Mouse (Mus musculus): ENCODE measurements around the gene Wiz. TPM values are rescaled to one million over a fixed set of nuclear protein-coding genes. Genes with fewer than 3 reads are reported as not detected.

The Wiz gene
- polyA plus RNA-seq, 1 experiment from 2014 or later: 56.5 TPM

GRCm38 (mm10) chr17:32382576-32382975 is 6.7 kb downstream of the Wiz start:
- no peaks in the 10 kb centered on the region for H3K27me3 ChIP-seq
- TF ChIP-seq CTCF (IDR thresholded peaks at IDR 0.05): no peak
- DNase-seq (ENCODE audit: low read depth, low spot score) (no peak), ATAC-seq (no peak)
- CTCF ChIA-PET: no interaction called here
- POLR2A ChIA-PET: interaction anchor here (1.1 kb wide), 1 partner anchor 26 kb away, joined by 5 read pairs; no protein-coding TSS in a partner anchor
- in situ Hi-C loops (cut with MboI; ENCODE audit: low pct_unique_long_range_greater_than_20kb): no loop called here

DNA sequence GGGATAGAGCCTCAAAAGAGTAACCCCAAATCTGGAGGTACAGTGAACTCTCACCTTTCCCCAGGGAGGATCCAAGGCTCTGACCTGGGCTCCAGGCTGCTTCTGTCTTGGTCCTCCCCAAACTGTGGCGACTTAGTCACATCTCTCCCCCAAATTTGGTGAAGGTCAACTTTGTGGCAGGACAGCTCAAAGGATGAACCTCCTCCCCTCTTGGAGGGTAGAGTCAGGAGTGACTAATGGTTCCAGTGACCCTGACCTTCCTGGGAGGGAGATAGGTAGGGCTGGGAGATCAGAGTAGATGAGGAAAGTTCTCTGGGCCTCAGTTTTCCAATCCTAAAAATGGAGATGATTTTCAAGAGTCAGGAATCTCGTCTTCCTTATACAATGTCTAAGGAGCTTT is 10.5 kb downstream of the Wiz start:
- POLR2A ChIA-PET: interaction anchor here (1.0 kb wide), 1 partner anchor 12 kb away, joined by 3 read pairs; no protein-coding TSS in a partner anchor
- ATAC-seq (no peak), DNase-seq (ENCODE audit: low read depth, low spot score) (no peak)
- in situ Hi-C loops (cut with MboI; ENCODE audit: low pct_unique_long_range_greater_than_20kb): no loop called here
- no peak for TF ChIP-seq CTCF (IDR thresholded peaks at IDR 0.05)
- H3K27me3 ChIP-seq: no peaks in the 10 kb centered on the region
- CTCF ChIA-PET: no interaction called here

DNA sequence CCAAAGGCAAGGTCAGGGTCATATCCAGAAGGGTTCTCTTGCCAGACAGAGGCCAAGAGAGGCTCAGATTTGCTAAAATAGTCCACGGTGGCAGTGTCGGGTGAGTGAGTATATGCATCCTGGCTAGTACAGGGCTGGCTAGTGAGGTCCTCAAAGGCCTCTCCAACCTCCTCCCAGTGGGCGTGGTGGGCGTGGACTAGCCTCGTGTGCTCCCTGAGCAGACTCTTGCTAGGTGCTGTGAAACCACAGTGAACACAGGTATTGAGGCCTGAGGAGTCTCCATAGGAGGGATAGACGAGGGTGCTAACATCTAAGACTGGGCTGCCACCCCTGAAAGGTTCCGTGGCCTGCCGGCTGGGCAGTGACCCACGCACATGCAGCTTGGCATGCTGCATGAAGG is 12.1 kb downstream of the Wiz start:
- no peak for DNase-seq (ENCODE audit: low read depth, low spot score)
- no peak for ATAC-seq
- ChIA-PET CTCF (interaction anchor here (0.7 kb wide), 1 partner anchor 12 kb away, joined by 4 read pairs; no protein-coding TSS in a partner anchor), POLR2A (interaction anchor here (1.4 kb wide), 1 partner anchor 11 kb away, joined by 4 read pairs; no protein-coding TSS in a partner anchor)
- H3K27me3 ChIP-seq: no peaks in the 10 kb centered on the region
- in situ Hi-C loops (cut with MboI; ENCODE audit: low pct_unique_long_range_greater_than_20kb): no loop called here
- TF ChIP-seq CTCF (IDR thresholded peaks at IDR 0.05): no peak

DNA sequence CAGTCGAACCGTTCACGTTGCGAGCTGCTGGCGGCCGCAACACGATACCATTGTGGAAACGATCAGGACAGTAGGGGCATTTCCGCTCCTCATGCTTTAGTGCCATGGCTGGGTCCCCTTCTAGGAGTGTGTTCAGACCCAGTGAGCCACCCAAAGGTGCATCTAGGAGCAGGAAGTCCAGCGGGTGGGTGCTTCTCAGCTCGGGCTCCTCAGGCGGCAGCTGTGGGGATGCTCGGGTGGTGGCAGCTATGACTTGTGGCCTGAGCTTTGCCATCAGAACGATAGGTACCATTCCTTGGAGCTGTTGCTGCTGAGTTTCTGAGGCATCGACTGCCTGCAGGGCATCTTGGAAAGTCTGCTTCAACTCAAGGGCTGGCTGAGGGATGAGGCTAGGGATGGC is 12.8 kb downstream of the Wiz start:
- CTCF ChIA-PET: no interaction called here
- no peak for DNase-seq (ENCODE audit: low read depth, low spot score)
- in situ Hi-C loops (cut with MboI; ENCODE audit: low pct_unique_long_range_greater_than_20kb): no loop called here
- no peaks in the 10 kb centered on the region for H3K27me3 ChIP-seq
- no peak for TF ChIP-seq CTCF (IDR thresholded peaks at IDR 0.05)
- ATAC-seq: no peak
- POLR2A ChIA-PET: interaction anchor here (1.4 kb wide), 1 partner anchor 11 kb away, joined by 4 read pairs; no protein-coding TSS in a partner anchor

DNA sequence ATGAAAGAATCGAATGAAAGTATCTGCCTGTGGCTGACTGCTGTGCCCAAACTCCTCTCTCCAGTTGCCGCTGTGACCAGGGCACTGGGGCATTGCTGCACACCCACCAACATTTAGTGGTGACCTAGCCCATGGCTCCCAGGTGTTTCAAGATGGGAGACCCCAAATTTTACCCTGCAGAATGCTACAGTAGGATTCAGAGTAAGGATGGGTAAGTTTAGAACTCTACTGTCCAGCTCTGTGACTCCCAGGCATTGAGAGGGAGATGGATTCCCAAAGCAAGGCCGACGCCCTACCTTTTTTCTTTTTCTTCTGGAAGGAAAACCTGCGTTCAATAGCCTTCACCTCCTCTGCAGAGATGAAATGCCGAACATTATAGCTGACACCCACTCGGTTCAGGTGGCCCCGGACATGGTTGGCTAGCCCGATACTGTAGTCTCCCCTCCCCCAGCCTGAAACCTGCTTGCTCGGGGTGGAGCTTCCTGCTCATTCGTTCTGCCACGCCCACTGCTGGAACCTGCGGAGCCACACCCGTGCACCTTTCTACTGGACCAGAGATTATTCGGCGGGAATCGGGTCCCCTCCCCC is 20.2 kb downstream of the Wiz start:
- no peak for ATAC-seq
- CTCF ChIA-PET: interaction anchor here (1.2 kb wide), 1 partner anchor 18 kb away, joined by 4 read pairs; no protein-coding TSS in a partner anchor

DNA sequence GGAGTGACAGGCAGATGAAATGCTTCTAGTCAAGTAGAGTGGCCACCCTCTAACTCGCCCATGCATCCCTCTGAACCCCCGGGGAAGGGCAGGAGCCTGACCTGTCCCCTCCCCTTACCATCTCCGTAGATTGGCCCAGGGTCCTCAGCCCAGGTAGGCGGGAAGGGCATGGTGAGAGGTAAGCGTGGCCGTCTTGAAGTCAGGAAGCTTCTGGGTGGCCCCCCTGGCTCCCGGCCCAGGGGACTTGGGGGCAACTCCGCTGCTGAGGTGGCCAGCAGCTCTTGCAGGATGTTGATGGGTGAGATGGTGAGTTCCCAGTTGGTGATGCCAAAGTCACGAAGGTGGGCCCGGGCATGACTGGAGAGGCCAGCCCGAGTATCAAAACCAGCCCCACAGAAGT is 21.5 kb downstream of the Wiz start:
- no peak for ATAC-seq
- H3K27me3 ChIP-seq: no peaks in the 10 kb centered on the region
- CTCF ChIA-PET: no interaction called here
- in situ Hi-C loops (cut with MboI; ENCODE audit: low pct_unique_long_range_greater_than_20kb): no loop called here
- no peak for DNase-seq (ENCODE audit: low read depth, low spot score)
- TF ChIP-seq CTCF (IDR thresholded peaks at IDR 0.05): no peak
- POLR2A ChIA-PET: no interaction called here

More for the DNA sequence above, 20.2 kb downstream of the Wiz start:
- in situ Hi-C loops (cut with MboI; ENCODE audit: low pct_unique_long_range_greater_than_20kb): no loop called here
- H3K27me3 ChIP-seq: no peaks in the 10 kb centered on the region
- no peak for DNase-seq (ENCODE audit: low read depth, low spot score)
- POLR2A ChIA-PET: no interaction called here
- no peak for TF ChIP-seq CTCF (IDR thresholded peaks at IDR 0.05)

GRCm38 (mm10) chr17:32365296-32365695 is 23.9 kb downstream of the Wiz start:
- DNase-seq (ENCODE audit: low read depth, low spot score) (no peak), ATAC-seq (no peak)
- CTCF ChIA-PET: interaction anchor here (0.9 to 1.6 kb wide), 5 partner anchors 11 to 22 kb away, joined by 3 to 10 read pairs (median 4); no protein-coding TSS in a partner anchor
- no peaks in the 10 kb centered on the region for H3K27me3 ChIP-seq
- in situ Hi-C loops (cut with MboI; ENCODE audit: low pct_unique_long_range_greater_than_20kb): no loop called here
- POLR2A ChIA-PET: no interaction called here
- no peak for TF ChIP-seq CTCF (IDR thresholded peaks at IDR 0.05)

GRCm38 (mm10) chr17:32364850-32365249 is 24.4 kb downstream of the Wiz start:
- CTCF ChIA-PET: interaction anchor here (0.9 to 1.6 kb wide), 5 partner anchors 10 to 22 kb away, joined by 3 to 10 read pairs (median 4); no protein-coding TSS in a partner anchor
- in situ Hi-C loops (cut with MboI; ENCODE audit: low pct_unique_long_range_greater_than_20kb): no loop called here
- no peak for DNase-seq (ENCODE audit: low read depth, low spot score)

DNA sequence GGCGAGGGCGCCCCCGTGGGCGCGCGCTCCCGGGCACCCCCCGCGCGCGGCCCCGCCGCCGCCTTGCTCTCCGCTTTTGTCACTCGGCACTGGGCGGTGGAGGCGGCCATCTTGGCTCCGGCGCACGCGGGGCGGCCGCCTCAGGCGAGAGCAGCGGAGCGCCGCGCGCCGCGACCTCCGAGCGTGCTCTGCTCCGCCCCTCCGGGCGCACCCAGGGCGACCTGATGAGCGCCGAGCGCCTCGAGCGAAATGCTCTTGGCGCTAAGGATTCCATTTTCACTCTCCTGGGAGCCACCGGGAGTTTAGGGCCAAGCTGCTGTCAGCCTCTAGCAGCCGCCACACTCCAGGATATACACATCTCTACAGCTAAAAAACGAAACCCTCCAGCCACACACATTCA is 24.9 kb downstream of the Wiz start:
- no peaks in the 10 kb centered on the region for H3K27me3 ChIP-seq
- TF ChIP-seq CTCF (IDR thresholded peaks at IDR 0.05): no peak
- ATAC-seq: peak; percentile 83
- POLR2A ChIA-PET: interaction anchor here (0.7 kb wide), 1 partner anchor 185 kb away, joined by 4 read pairs; no protein-coding TSS in a partner anchor
- CTCF ChIA-PET: interaction anchor here (1.0 to 1.6 kb wide), 4 partner anchors 10 to 23 kb away, joined by 3 to 10 read pairs (median 4); no protein-coding TSS in a partner anchor
- in situ Hi-C loops (cut with MboI; ENCODE audit: low pct_unique_long_range_greater_than_20kb): no loop called here
- no peak for DNase-seq (ENCODE audit: low read depth, low spot score)

More at GRCm38 (mm10) chr17:32364850-32365249, 24.4 kb downstream of the Wiz start:
- ATAC-seq: no peak
- no peak for TF ChIP-seq CTCF (IDR thresholded peaks at IDR 0.05)
- POLR2A ChIA-PET: interaction anchor here (0.7 kb wide), 1 partner anchor 185 kb away, joined by 4 read pairs; no protein-coding TSS in a partner anchor
- no peaks in the 10 kb centered on the region for H3K27me3 ChIP-seq

- no peak for TF ChIP-seq CTCF (IDR thresholded peaks at IDR 0.05)
- CTCF ChIA-PET: interaction anchor here (1.3 kb wide), 1 partner anchor 18 kb away, joined by 4 read pairs; no protein-coding TSS in a partner anchor
- POLR2A ChIA-PET: interaction anchor here (1.0 kb wide), 1 partner anchor 10 kb away, joined by 3 read pairs; no protein-coding TSS in a partner anchor
- no peaks in the 10 kb centered on the region for H3K27me3 ChIP-seq
- ATAC-seq: peak; percentile 38
- no peak for DNase-seq (ENCODE audit: low read depth, low spot score)
- in situ Hi-C loops (cut with MboI; ENCODE audit: low pct_unique_long_range_greater_than_20kb): no loop called here
These were observed 25.4 kb downstream of the Wiz start for GRCm38 (mm10) chr17:32363821-32364301.

GRCm38 (mm10) chr17:32362686-32363085 is 26.6 kb downstream of the Wiz start:
- in situ Hi-C loops (cut with MboI; ENCODE audit: low pct_unique_long_range_greater_than_20kb): no loop called here
- no peak for DNase-seq (ENCODE audit: low read depth, low spot score)
- ATAC-seq: no peak
- POLR2A ChIA-PET: interaction anchor here (1.0 kb wide), 1 partner anchor 9 kb away, joined by 3 read pairs; no protein-coding TSS in a partner anchor
- CTCF ChIA-PET: interaction anchor here (0.8 to 2.1 kb wide), 3 partner anchors 12 to 23 kb away, joined by 3 to 5 read pairs (median 4); partner anchors contain the start of gene Akap8l
- TF ChIP-seq CTCF (IDR thresholded peaks at IDR 0.05): no peak
- H3K27me3 ChIP-seq: no peaks in the 10 kb centered on the region

Measured in Patski (cell line).